Mouse (Mus musculus) neural tube, embryonic 12.5 days (tissue): ENCODE measurements around the gene Epha4. TPM values are rescaled to one million over a fixed set of nuclear protein-coding genes. Genes with fewer than 3 reads are reported as not detected.

Experiments used
- ATAC-seq: fragments of 200-750 bp; cut with Nextera tagmentation; 2 replicates; pipeline ENCODE4 v1.8.0; 2017; ENCODE audit warnings: low read depth, mild to moderate bottlenecking, moderate TSS enrichment, moderate library complexity; ENCODE audit not compliant: low FRiP score
- H3K27ac ChIP-seq: fragments of 300-500 bp; sonication (generic); 2 replicates; pipeline ENCODE4 v1.5.1; 2016
- H3K27me3 ChIP-seq: fragments of 300-500 bp; sonication (generic); replicated peaks from 2 replicates; pipeline ENCODE4 v1.6.1; 2016; ENCODE audit warnings: mild to moderate bottlenecking
- H3K36me3 ChIP-seq: fragments of 300-500 bp; sonication (generic); 2 replicates; pipeline ENCODE4 v1.6.1; 2016; ENCODE audit warnings: mild to moderate bottlenecking
- H3K4me1 ChIP-seq: fragments of 300-500 bp; sonication (generic); 2 replicates; pipeline ENCODE4 v1.6.1; 2016
- H3K4me2 ChIP-seq: fragments of 300-500 bp; sonication (generic); replicated peaks from 2 replicates; pipeline ENCODE4 v1.6.1; 2016; ENCODE audit warnings: mild to moderate bottlenecking
- H3K4me3 ChIP-seq: fragments of 300-500 bp; sonication (generic); 2 replicates; pipeline ENCODE4 v1.5.1; 2016
- H3K9ac ChIP-seq: fragments of 300-500 bp; sonication (generic); 2 replicates; pipeline ENCODE4 v1.6.1; 2016; ENCODE audit warnings: mild to moderate bottlenecking
- H3K9me3 ChIP-seq: fragments of 300-500 bp; sonication (generic); 2 replicates; pipeline ENCODE4 v1.6.1; 2016; ENCODE audit warnings: mild to moderate bottlenecking
- WGBS: fragments of 180-500 bp; shearing (Covaris S2); methylation state at CpG from one replicate; pipeline ENCODE4 v1.1.7; 2016; 5-methylcytosine and 5-hydroxymethylcytosine counted together
- polyA plus RNA-seq: library from polyadenylated mRNA; unstranded; fragments of >200 nt; fragmentation: Nextera tagmentation; extraction: Ambion mirVana; gene quantifications from 2 replicates; pipeline ENCODE4 v1.2.1, GENCODE M21; 2016

Gene Epha4
- polyA plus RNA-seq, 1 experiment from 2014 or later = 27.9 TPM

- no peaks in the 10 kb centered on the region for H3K9me3 ChIP-seq
Observed at GRCm38 (mm10) chr1:77523354-77523753, 8.5 kb upstream of the Epha4 start.

DNA sequence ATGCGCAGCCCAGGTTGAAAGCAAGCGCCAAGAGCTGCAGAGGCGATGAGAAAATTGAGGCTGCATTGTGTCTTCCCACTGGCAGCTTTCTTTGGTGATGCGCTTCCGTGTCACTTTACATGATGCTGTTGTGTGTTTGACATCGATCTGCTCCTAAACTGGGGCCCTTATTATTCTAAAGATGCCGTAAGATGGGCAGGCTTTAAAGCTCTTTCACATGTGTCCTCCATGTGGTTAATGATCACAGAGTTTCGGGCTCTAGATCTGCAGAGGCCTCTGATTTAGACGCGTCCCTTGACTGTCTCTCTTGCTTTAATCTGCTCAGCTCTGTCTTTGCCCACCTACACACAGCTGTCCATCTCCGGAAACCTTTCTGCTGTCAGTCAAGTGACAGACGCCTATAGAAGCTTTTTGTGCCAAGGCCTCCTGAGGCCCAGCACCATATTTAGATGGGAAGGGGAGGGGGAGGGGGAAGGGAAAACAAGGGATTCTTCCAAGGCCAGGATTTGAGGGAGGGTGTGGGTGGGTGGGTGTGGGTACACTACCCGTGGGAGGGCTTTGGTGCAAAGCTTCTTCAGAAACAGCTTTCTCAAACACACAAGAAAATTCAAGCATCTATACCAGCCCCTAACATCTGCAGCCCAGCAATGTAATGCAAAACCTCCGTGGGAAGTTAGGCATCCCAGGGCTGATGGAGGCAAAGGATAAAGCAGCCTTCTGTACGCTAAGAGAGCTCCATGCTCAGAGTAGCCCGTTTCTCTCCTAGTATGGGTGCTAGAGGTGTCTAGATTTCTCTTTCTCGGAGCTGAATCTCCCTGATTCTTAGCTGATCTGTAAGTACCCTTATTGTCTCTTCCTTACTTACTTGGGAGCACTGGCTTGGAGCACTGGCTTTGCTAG, 7.0 kb upstream of the Epha4 start:
- Histone ChIP-seq H3K36me3 (no peaks in the 10 kb centered on the region), H3K4me2 (peak overlapping the region; percentile 43), H3K27ac (no peak overlapping the region), H3K4me1 (peaks cover 9% of the 10 kb centered on the region), H3K9ac (no peak overlapping the region), H3K27me3 (no peaks in the 10 kb centered on the region), H3K4me3 (no peak overlapping the region), H3K9me3 (no peaks in the 10 kb centered on the region)
- no peak for ATAC-seq
- WGBS = 18% methylated on average over 17 of the region's 17 CpGs

More at GRCm38 (mm10) chr1:77523354-77523753, 8.5 kb upstream of the Epha4 start:
- WGBS = 63% methylated on average over 2 of the region's 2 CpGs
- H3K4me3 ChIP-seq = no peak overlapping the region
- H3K27me3 ChIP-seq = no peaks in the 10 kb centered on the region
- H3K9ac ChIP-seq = no peak overlapping the region
- H3K4me2 ChIP-seq = no peak overlapping the region
- H3K36me3 ChIP-seq = no peaks in the 10 kb centered on the region
- no peak overlapping the region for H3K27ac ChIP-seq
- no peak for ATAC-seq
- peaks cover 9% of the 10 kb centered on the region for H3K4me1 ChIP-seq

DNA sequence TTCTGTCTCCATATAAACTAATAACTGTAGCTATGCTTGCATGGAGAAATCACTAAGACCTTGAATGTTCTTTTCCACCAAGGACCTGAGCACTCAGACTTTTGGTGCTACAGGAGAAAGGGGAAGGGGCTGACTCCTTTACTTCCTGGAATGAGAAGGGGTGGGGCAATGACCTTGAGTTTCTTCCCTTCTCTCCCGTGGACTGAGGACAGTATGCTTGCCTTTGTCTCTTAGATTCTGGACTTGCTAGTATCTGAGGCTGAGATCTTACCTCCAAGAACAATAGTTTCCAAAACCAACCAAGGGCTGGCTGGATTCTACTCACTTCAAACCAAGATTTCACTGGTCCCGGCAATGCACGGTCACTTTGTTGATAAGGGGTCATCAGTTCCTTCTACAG, 3.8 kb upstream of the Epha4 start:
- peaks cover 19% of the 10 kb centered on the region for H3K4me1 ChIP-seq
- no peaks in the 10 kb centered on the region for H3K27me3 ChIP-seq
- H3K4me3 ChIP-seq = no peak overlapping the region
- H3K9ac ChIP-seq = no peak overlapping the region
- no peak overlapping the region for H3K4me2 ChIP-seq
- 83% methylated on average over 3 of the region's 3 CpGs for WGBS
- no peaks in the 10 kb centered on the region for H3K9me3 ChIP-seq
- H3K27ac ChIP-seq = no peak overlapping the region
- no peak for ATAC-seq
- H3K36me3 ChIP-seq = no peaks in the 10 kb centered on the region

- ATAC-seq = 0 out of 2 replicates have a peak, but pooled peaks have one; percentile 16
- Histone ChIP-seq H3K4me2 (peak overlapping the region; percentile 92), H3K36me3 (no peaks in the 10 kb centered on the region), H3K27ac (no peak overlapping the region), H3K4me1 (peaks cover 27% of the 10 kb centered on the region), H3K27me3 (no peaks in the 10 kb centered on the region), H3K9me3 (no peaks in the 10 kb centered on the region), H3K9ac (peak overlapping the region; percentile 56), H3K4me3 (peak overlapping the region; percentile 60)
- 2% methylated on average over 36 of the region's 36 CpGs for WGBS
Observed at GRCm38 (mm10) chr1:77516203-77516991, 1.5 kb upstream of the Epha4 start.

DNA sequence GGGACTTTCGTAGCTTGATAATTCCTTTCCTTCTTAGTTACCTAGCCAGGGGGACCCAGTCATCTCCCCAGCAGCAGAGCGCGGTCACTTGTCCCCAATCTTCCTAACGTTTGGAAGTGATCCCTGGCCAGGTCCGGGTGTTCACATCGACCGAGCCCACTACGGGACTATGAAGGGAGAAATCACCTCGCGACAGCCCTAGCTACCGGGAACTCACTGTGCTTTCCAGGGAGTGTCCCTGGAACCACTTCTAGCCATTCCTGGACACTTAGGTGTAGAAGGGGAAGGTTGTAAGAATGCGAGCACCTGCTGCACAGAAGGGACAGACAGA, 728 bp upstream of the Epha4 start:
- no peaks in the 10 kb centered on the region for H3K27me3 ChIP-seq
- WGBS = under 1% methylated on average over 12 of the region's 12 CpGs
- peak overlapping the region; percentile 56 for H3K9ac ChIP-seq
- H3K27ac ChIP-seq = no peak overlapping the region
- no peak for ATAC-seq
- no peaks in the 10 kb centered on the region for H3K36me3 ChIP-seq
- H3K4me1 ChIP-seq = peaks cover 32% of the 10 kb centered on the region
- H3K4me3 ChIP-seq = peak overlapping the region; percentile 60
- H3K4me2 ChIP-seq = peak overlapping the region; percentile 92
- no peaks in the 10 kb centered on the region for H3K9me3 ChIP-seq

- Histone ChIP-seq H3K9me3 (no peaks in the 10 kb centered on the region), H3K27me3 (no peaks in the 10 kb centered on the region), H3K4me3 (peak overlapping the region; percentile 60), H3K27ac (peak overlapping the region; percentile 66), H3K4me2 (peak overlapping the region; percentile 92), H3K9ac (peak overlapping the region; percentile 62), H3K36me3 (no peaks in the 10 kb centered on the region), H3K4me1 (peaks cover 37% of the 10 kb centered on the region)
- WGBS = under 1% methylated on average over 45 of the region's 45 CpGs
- ATAC-seq = peak; percentile 26
Observed at GRCm38 (mm10) chr1:77514325-77514962, 444 bp downstream of the Epha4 start.

- Histone ChIP-seq H3K4me1 (peaks cover 37% of the 10 kb centered on the region), H3K27ac (peak overlapping the region; percentile 66; the same call in 1 of the 2 replicates), H3K27me3 (no peaks in the 10 kb centered on the region), H3K9ac (peak overlapping the region; percentile 62), H3K4me3 (peak overlapping the region; percentile 60), H3K4me2 (peak overlapping the region; percentile 92), H3K9me3 (no peaks in the 10 kb centered on the region), H3K36me3 (no peaks in the 10 kb centered on the region)
- 0% methylated on average over 8 of the region's 9 CpGs for WGBS
- ATAC-seq = no peak
Observed at GRCm38 (mm10) chr1:77513959-77514324, 946 bp downstream of the Epha4 start.

DNA sequence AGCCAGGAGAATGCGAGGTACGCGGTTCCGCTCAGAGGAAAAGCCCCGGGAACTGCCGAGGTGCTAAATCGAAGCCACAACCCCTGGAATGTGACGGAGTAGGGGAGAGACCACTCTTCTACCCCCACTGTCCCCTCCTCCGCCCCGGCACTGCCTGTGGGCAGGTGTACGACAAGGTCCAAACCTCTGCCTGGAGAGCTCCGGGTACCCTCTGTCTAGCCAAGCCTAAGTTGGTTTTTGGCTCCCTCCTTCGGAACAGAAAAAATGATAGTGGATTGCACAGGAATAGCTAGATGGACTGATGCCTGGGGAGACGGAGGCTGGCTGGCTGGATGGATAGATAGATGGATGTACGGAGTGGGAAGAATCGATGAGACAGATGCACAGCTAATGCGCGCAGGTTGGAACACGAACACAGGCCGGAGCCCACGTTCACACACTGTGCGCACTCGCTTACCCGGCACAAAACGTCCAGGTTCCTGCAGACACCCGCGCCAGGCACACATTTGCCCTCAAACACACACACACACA, 1.4 kb downstream of the Epha4 start:
- H3K9ac ChIP-seq = peak overlapping the region; percentile 62
- peaks cover 37% of the 10 kb centered on the region for H3K4me1 ChIP-seq
- peak overlapping the region; percentile 92 for H3K4me2 ChIP-seq
- ATAC-seq = peak; percentile 27; the same call in 1 of the 2 replicates
- peak overlapping the region; percentile 66; the same call in 1 of the 2 replicates for H3K27ac ChIP-seq
- H3K9me3 ChIP-seq = no peaks in the 10 kb centered on the region
- no peaks in the 10 kb centered on the region for H3K27me3 ChIP-seq
- WGBS = 1% methylated on average over 25 of the region's 27 CpGs
- H3K4me3 ChIP-seq = peak overlapping the region; percentile 60
- H3K36me3 ChIP-seq = no peaks in the 10 kb centered on the region

GRCm38 (mm10) chr1:77512431-77513195, 2.3 kb downstream of the Epha4 start:
- Histone ChIP-seq H3K4me1 (peaks cover 37% of the 10 kb centered on the region), H3K27me3 (no peaks in the 10 kb centered on the region), H3K9ac (peak overlapping the region; percentile 66), H3K9me3 (no peaks in the 10 kb centered on the region), H3K4me2 (peak overlapping the region; percentile 92), H3K27ac (peak overlapping the region; percentile 76), H3K4me3 (peak overlapping the region; percentile 60), H3K36me3 (no peaks in the 10 kb centered on the region)
- ATAC-seq = peak; percentile 31; the same call in 1 of the 2 replicates
- WGBS = under 1% methylated on average over 20 of the region's 20 CpGs

- no peaks in the 10 kb centered on the region for H3K9me3 ChIP-seq
- H3K9ac ChIP-seq = peak overlapping the region; percentile 66
- peak overlapping the region; percentile 60 for H3K4me3 ChIP-seq
- 4% methylated on average over 4 of the region's 4 CpGs for WGBS
- peak overlapping the region; percentile 92 for H3K4me2 ChIP-seq
- H3K27ac ChIP-seq = peak overlapping the region; percentile 76
- H3K36me3 ChIP-seq = no peaks in the 10 kb centered on the region; the same call in 1 of the 2 replicates
- ATAC-seq = no peak
- no peaks in the 10 kb centered on the region for H3K27me3 ChIP-seq
- peaks cover 41% of the 10 kb centered on the region for H3K4me1 ChIP-seq
Observed at GRCm38 (mm10) chr1:77512059-77512407, 2.9 kb downstream of the Epha4 start.

GRCm38 (mm10) chr1:77511372-77512058, 3.4 kb downstream of the Epha4 start:
- Histone ChIP-seq H3K27me3 (no peaks in the 10 kb centered on the region), H3K4me3 (peak overlapping the region; percentile 60), H3K9ac (peak overlapping the region; percentile 66; the same call in 1 of the 2 replicates), H3K9me3 (no peaks in the 10 kb centered on the region), H3K27ac (peak overlapping the region; percentile 76; the same call in 1 of the 2 replicates), H3K36me3 (peaks cover 5% of the 10 kb centered on the region), H3K4me1 (peaks cover 43% of the 10 kb centered on the region), H3K4me2 (peak overlapping the region; percentile 92)
- 30% methylated on average over 10 of the region's 10 CpGs for WGBS
- no peak for ATAC-seq
